Mouse (Mus musculus) CH12.LX (cell line): ENCODE results near the gene Gm20388. TPM values are rescaled to one million over a fixed set of nuclear protein-coding genes. Genes with fewer than 3 reads are reported as not detected.

Experiments
- DNase-seq: peaks from one replicate; pipeline ENCODE4 v3.0.0-alpha.2; 2013; ENCODE audit errors: extremely low read depth
- H3K27ac ChIP-seq: 2 replicates; pipeline ENCODE4 v1.5.1; 2012; ENCODE audit warnings: low read depth, mild to moderate bottlenecking, control low read depth, moderate library complexity; ENCODE audit not compliant: insufficient read depth
- H3K27me3 ChIP-seq: replicated peaks from 2 replicates; pipeline ENCODE3; 2012; ENCODE audit warnings: inconsistent platforms
- H3K36me3 ChIP-seq, 2 experiments: replicated peaks in 1 of 2; 2 replicates each; pipeline versions ENCODE3 to v1.6.1; 2012; ENCODE audit warnings: inconsistent platforms in 1 of 2, low read length in 1 of 2, mild to moderate bottlenecking in 1 of 2, mixed read lengths in 1 of 2, moderate library complexity in 1 of 2; ENCODE audit not compliant: control insufficient read depth in 1 of 2, insufficient read depth in 1 of 2
- H3K4me1 ChIP-seq, 2 experiments: 2 replicates each; pipeline ENCODE4 v1.6.1; 2012; ENCODE audit warnings: inconsistent platforms in 1 of 2, moderate library complexity in 1 of 2; ENCODE audit not compliant: insufficient read depth in 2 of 2, control insufficient read depth in 1 of 2
- H3K4me2 ChIP-seq: 2 replicates; pipeline ENCODE4 v1.6.1; 2012; ENCODE audit warnings: low read depth, mild to moderate bottlenecking, control low read depth; ENCODE audit not compliant: poor library complexity, insufficient read depth, severe bottlenecking
- H3K4me3 ChIP-seq, 3 experiments: fragments of 150-350 bp in 1 of 3; sonication (generic) in 1 of 3; replicated peaks in 1 of 3; 2 replicates each; pipeline versions ENCODE3 to v1.5.1; 2011 to 2012; ENCODE audit warnings: low read depth in 2 of 3, low read length in 2 of 3, mild to moderate bottlenecking in 2 of 3, moderate library complexity in 2 of 3, control low read depth in 1 of 3, improper control_type of control experiment in 1 of 3, inconsistent platforms in 1 of 3, mixed read lengths in 1 of 3; ENCODE audit not compliant: poor library complexity in 1 of 3
- H3K79me2 ChIP-seq: replicated peaks from 2 replicates; pipeline ENCODE4 v1.6.1; 2012; ENCODE audit warnings: mild to moderate bottlenecking, moderate library complexity; ENCODE audit not compliant: control insufficient read depth, poor library complexity, insufficient read depth, severe bottlenecking; ENCODE audit errors: extremely low read depth
- H3K9ac ChIP-seq: 2 replicates; pipeline ENCODE4 v1.6.1; 2012; ENCODE audit warnings: low read depth, mild to moderate bottlenecking, control low read depth, moderate library complexity; ENCODE audit not compliant: insufficient read depth
- H3K9me3 ChIP-seq: replicated peaks from 2 replicates; pipeline ENCODE3; 2012; ENCODE audit warnings: low read length, inconsistent platforms, mixed read lengths
- CHD2 ChIP-seq: IDR thresholded peaks from 2 replicates; pipeline ENCODE4 v1.6.1; 2011; ENCODE audit warnings: low read length, improper control_type of control experiment
- E2F4 ChIP-seq: IDR thresholded peaks from 2 replicates; pipeline ENCODE4 v1.6.1; 2011; ENCODE audit warnings: low read depth, low read length, improper control_type of control experiment; ENCODE audit not compliant: insufficient replicate concordance
- ETS1 ChIP-seq: conservative IDR thresholded peaks from 2 replicates; pipeline ENCODE4 v1.6.1; 2012; ENCODE audit warnings: low read depth, mild to moderate bottlenecking, inconsistent platforms, low read length, improper control_type of control experiment, moderate library complexity
- GABPA ChIP-seq: IDR thresholded peaks from 2 replicates; pipeline ENCODE4 v1.6.1; 2012; ENCODE audit warnings: low read depth, low read length, improper control_type of control experiment, inconsistent platforms; ENCODE audit not compliant: insufficient replicate concordance
- HCFC1 ChIP-seq: IDR thresholded peaks from 2 replicates; pipeline ENCODE4 v1.6.1; 2012; ENCODE audit warnings: low read depth, mild to moderate bottlenecking, inconsistent platforms, low read length, improper control_type of control experiment
- JUN ChIP-seq: IDR thresholded peaks from 2 replicates; pipeline ENCODE4 v1.6.1; 2011; ENCODE audit warnings: low read depth, mild to moderate bottlenecking, low read length, improper control_type of control experiment, moderate library complexity; ENCODE audit not compliant: insufficient read depth
- JUND ChIP-seq: conservative IDR thresholded peaks from 2 replicates; pipeline ENCODE4 v1.6.1; 2011; ENCODE audit warnings: low read depth, low read length, improper control_type of control experiment
- MAX ChIP-seq: IDR thresholded peaks from 2 replicates; pipeline ENCODE4 v1.6.1; 2011; ENCODE audit warnings: low read length, improper control_type of control experiment
- MAZ ChIP-seq: IDR thresholded peaks from 2 replicates; pipeline ENCODE4 v1.6.1; 2012; ENCODE audit warnings: low read depth, mild to moderate bottlenecking, inconsistent platforms, low read length, improper control_type of control experiment, moderate library complexity
- MEF2A ChIP-seq: IDR thresholded peaks from 2 replicates; pipeline ENCODE4 v1.6.1; 2014; ENCODE audit warnings: low read depth, mild to moderate bottlenecking, inconsistent platforms, low read length, improper control_type of control experiment, borderline replicate concordance
- MXI1 ChIP-seq: IDR thresholded peaks from 2 replicates; pipeline ENCODE4 v1.6.1; 2011; ENCODE audit warnings: mild to moderate bottlenecking, low read depth, low read length, improper control_type of control experiment
- NRF1 ChIP-seq: IDR thresholded peaks from 2 replicates; pipeline ENCODE4 v1.6.1; 2014; ENCODE audit warnings: low read depth, mild to moderate bottlenecking, inconsistent platforms, low read length, improper control_type of control experiment, moderate library complexity
- PAX5 ChIP-seq: IDR thresholded peaks from 2 replicates; pipeline ENCODE4 v1.6.1; 2012; ENCODE audit warnings: low read length, inconsistent platforms, mixed read lengths
- POLR2A ChIP-seq: IDR thresholded peaks from 2 replicates; pipeline ENCODE4 v1.6.1; 2011; ENCODE audit warnings: low read depth, mild to moderate bottlenecking, improper control_type of control experiment, low read length
- POLR2AphosphoS2 ChIP-seq: IDR thresholded peaks from 2 replicates; pipeline ENCODE4 v1.6.1; 2011; ENCODE audit warnings: low read depth, low read length, improper control_type of control experiment
- RAD21 ChIP-seq: IDR thresholded peaks from 2 replicates; pipeline ENCODE4 v1.6.1; 2011; ENCODE audit warnings: low read depth, mild to moderate bottlenecking, low read length, improper control_type of control experiment, moderate library complexity
- RCOR1 ChIP-seq: conservative IDR thresholded peaks from 2 replicates; pipeline ENCODE4 v1.6.1; 2012; ENCODE audit warnings: low read depth, mild to moderate bottlenecking, inconsistent platforms, low read length, improper control_type of control experiment
- SIN3A ChIP-seq: IDR thresholded peaks from 2 replicates; pipeline ENCODE4 v1.6.1; 2012; ENCODE audit warnings: low read length, improper control_type of control experiment, inconsistent platforms
- SMC3 ChIP-seq: IDR thresholded peaks from 2 replicates; pipeline ENCODE4 v1.6.1; 2011; ENCODE audit warnings: low read depth, low read length, improper control_type of control experiment
- TBP ChIP-seq: conservative IDR thresholded peaks from 2 replicates; pipeline ENCODE4 v1.6.1; 2011; ENCODE audit warnings: low read depth, low read length, improper control_type of control experiment
- TCF12 ChIP-seq: IDR thresholded peaks from 2 replicates; pipeline ENCODE4 v1.6.1; 2014; ENCODE audit warnings: low read depth, mild to moderate bottlenecking, inconsistent platforms, low read length, improper control_type of control experiment
- USF1 ChIP-seq: IDR thresholded peaks from 2 replicates; pipeline ENCODE4 v1.6.1; 2014; ENCODE audit warnings: low read depth, mild to moderate bottlenecking, inconsistent platforms, low read length, improper control_type of control experiment
- ZC3H11A ChIP-seq: IDR thresholded peaks from 2 replicates; pipeline ENCODE4 v1.6.1; 2012; ENCODE audit warnings: low read depth, mild to moderate bottlenecking, inconsistent platforms, low read length, improper control_type of control experiment
- ZNF384 ChIP-seq: IDR thresholded peaks from 2 replicates; pipeline ENCODE4 v1.6.1; 2012; ENCODE audit warnings: low read depth, low read length, improper control_type of control experiment, inconsistent platforms
- dilution Hi-C: fragments of 300-500 bp; cut with MboI; formaldehyde crosslinking; loops from 2 replicates; pipeline ENCODE4 v1.14.3; 2020; ENCODE audit warnings: low sequenced_read_pairs; ENCODE audit not compliant: extremely low pct_unique_long_range_greater_than_20kb, extremely low pct_ligation_motif_present
- in situ Hi-C: fragments of 300-500 bp; cut with MboI; formaldehyde crosslinking; loops from 3 replicates; pipeline ENCODE4 v1.14.3; 2019; ENCODE audit warnings: low sequenced_read_pairs, low pct_ligation_motif_present, low pct_unique_long_range_greater_than_20kb, mixed read lengths
- polyA plus RNA-seq: library from polyadenylated mRNA; unstranded; fragments of >175 nt; gene quantifications from 2 replicates; pipeline ENCODE4 v1.2.1, GENCODE M21; 2012; ENCODE audit warnings: low read depth; ENCODE audit not compliant: insufficient read length
- total RNA-seq, 2 experiments: library from RNA; depleted of rRNA; stranded (reverse); fragments of 300-350 nt in 1 of 2; fragments of >200 nt in 1 of 2; gene quantifications; 2 replicates each; pipeline ENCODE4 v1.2.3; 2012 to 2014

The Gm20388 gene
- total and polyA plus RNA-seq, 3 experiments, result 14.8 to 26.3 (median 22.2) TPM

DNA sequence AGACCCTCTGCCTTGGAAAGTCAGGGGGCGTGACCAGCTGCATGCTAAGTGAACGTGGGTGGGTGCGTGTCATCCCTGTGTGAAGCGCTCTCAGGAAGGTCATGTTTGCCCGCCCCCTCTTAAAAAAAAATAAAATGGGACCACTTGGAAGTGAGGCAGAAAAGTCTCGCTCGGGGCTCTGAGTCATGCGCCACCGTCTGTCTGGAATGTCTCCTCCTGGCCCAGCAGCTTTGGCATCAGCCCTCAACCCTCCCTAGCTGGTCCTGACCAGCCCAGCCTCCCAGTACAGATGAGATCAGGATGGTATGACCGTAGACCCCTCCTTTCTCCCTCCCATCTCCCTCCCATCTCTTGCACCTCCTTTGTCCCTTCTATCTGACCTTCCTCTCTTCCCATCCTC is 2314.8 kb downstream of the Gm20388 start:
- no peaks in the 10 kb centered on the region for H3K79me2 ChIP-seq
- no peak for TF ChIP-seq CHD2
- TF ChIP-seq POLR2AphosphoS2, result no peak
- TF ChIP-seq ZNF384, result no peak
- TF ChIP-seq MEF2A, result no peak
- no peak for TF ChIP-seq POLR2A
- TF ChIP-seq RCOR1, result no peak
- no peak for TF ChIP-seq ZC3H11A
- TF ChIP-seq SIN3A, result no peak
- TF ChIP-seq NRF1, result no peak
- no peak for TF ChIP-seq ETS1
- TF ChIP-seq SMC3, result no peak
- TF ChIP-seq TCF12, result no peak
- no peak for TF ChIP-seq JUN
- TF ChIP-seq TBP, result no peak
- in situ Hi-C loops, result no loop called here
- H3K9me3 ChIP-seq, result peaks cover 5% of the 10 kb centered on the region
- dilution Hi-C loops, result no loop called here
- peaks cover 3 to 4% of the 10 kb centered on the region in 2 experiments; a peak in 3 of 4 replicates for H3K4me1 ChIP-seq
- no peak overlapping the region for H3K27ac ChIP-seq
- no peaks in the 10 kb centered on the region for H3K36me3 ChIP-seq
- H3K4me2 ChIP-seq, result no peak overlapping the region
- H3K9ac ChIP-seq, result no peak overlapping the region
- peaks cover 78% of the 10 kb centered on the region for H3K27me3 ChIP-seq
- no peak for DNase-seq
- H3K4me3 ChIP-seq, result no peak overlapping the region

DNA sequence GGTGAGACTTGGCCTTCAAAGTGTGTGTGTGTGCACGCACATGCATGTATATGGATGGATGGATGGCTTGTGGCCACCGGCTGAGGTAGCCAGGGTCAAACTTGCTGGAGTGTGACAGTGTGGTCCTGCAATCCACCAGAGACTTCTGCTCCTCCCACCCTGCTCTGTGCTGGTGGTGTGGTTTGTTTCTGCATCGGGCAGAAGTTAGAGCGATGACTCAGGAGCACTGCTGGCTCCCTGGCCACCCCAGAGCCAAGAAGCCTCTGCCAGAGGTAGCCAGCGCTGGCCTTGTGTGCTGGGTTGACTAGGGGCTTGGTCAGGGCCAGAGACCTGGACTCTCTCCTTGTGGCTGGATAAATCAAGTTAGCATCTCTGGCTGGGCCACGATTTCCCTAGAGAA is 2316.7 kb downstream of the Gm20388 start:
- H3K9ac ChIP-seq, result no peak overlapping the region
- H3K27ac ChIP-seq, result no peak overlapping the region
- H3K36me3 ChIP-seq, result no peaks in the 10 kb centered on the region
- no peak for DNase-seq
- H3K4me1 ChIP-seq, result peaks cover 3 to 4% of the 10 kb centered on the region in 2 experiments; a peak in 3 of 4 replicates
- in situ Hi-C loops, result no loop called here
- dilution Hi-C loops, result no loop called here
- H3K4me3 ChIP-seq, result no peak overlapping the region
- TF ChIP-seq SMC3 (no peak), SIN3A (no peak), MAX (no peak), NRF1 (no peak), E2F4 (no peak), MAZ (no peak), RAD21 (no peak), ZNF384 (no peak), GABPA (no peak), USF1 (no peak), HCFC1 (no peak), POLR2AphosphoS2 (no peak), ETS1 (no peak), MEF2A (no peak), JUND (no peak), MXI1 (no peak), PAX5 (no peak)
- no peak overlapping the region for H3K4me2 ChIP-seq
- peaks cover 3% of the 10 kb centered on the region for H3K9me3 ChIP-seq
- peaks cover 72% of the 10 kb centered on the region for H3K27me3 ChIP-seq
- no peaks in the 10 kb centered on the region for H3K79me2 ChIP-seq
